Comparison of ENCODE assay signal across 8 mouse cellular contexts in genomic region chr12:27062061-27062461, GRCm38 (mm10).
A peak's percentile ranks its signal among the peaks of the same experiment; 100 is the strongest.
DNase-seq lines count a peak whose midpoint lies in the region; ATAC-seq and TF ChIP-seq lines count a peak whose summit lies in the region.

No protein-coding gene starts in this region.

- peak; percentile 82 for ATAC-seq in frontal cortex, adult (ENCODE audit: low TSS enrichment)
- ATAC-seq in embryonic facial prominence, embryonic 15.5 days (ENCODE audit: insufficient number of reproducible peaks, low FRiP score, low TSS enrichment, low read depth): no peak
- ATAC-seq in intestine, postnatal 0 days: no peak

- H3K27me3 ChIP-seq in embryonic facial prominence, embryonic 15.5 days: no peaks in the 10 kb centered on the region
- no peaks in the 10 kb centered on the region for H3K27me3 ChIP-seq in intestine, postnatal 0 days (replicated peaks; ENCODE audit: control insufficient read depth, insufficient read depth, low read length)

- TF ChIP-seq CTCF in intestine, postnatal 0 days (IDR thresholded peaks at IDR 0.05; ENCODE audit: low read depth): no peak

- no peak overlapping the region for H3K27ac ChIP-seq in embryonic facial prominence, embryonic 15.5 days (replicated peaks)
- H3K27ac ChIP-seq in intestine, postnatal 0 days (ENCODE audit: low read depth, low read length): no peak overlapping the region

- no peak for DNase-seq in frontal cortex, postnatal 25 days (ENCODE audit: low spot score in 2 of 2)
- DNase-seq in ES-CJ7 (ENCODE audit: low read depth, low spot score): peak; percentile 3
- peak; percentile 72 for DNase-seq in mesoderm, embryonic 11.5 days (ENCODE audit: low read depth, low spot score)
- peak; percentile 34 for DNase-seq in yolk sac, embryonic 10.5 days (ENCODE audit: low spot score)
- no peak for DNase-seq in thymus, postnatal 10 days (ENCODE audit: low spot score in 2 of 2)

- H3K9ac ChIP-seq in embryonic facial prominence, embryonic 15.5 days: no peak overlapping the region
- H3K9ac ChIP-seq in intestine, postnatal 0 days (ENCODE audit: low read depth, low read length): no peak overlapping the region

- no peaks in the 10 kb centered on the region for H3K9me3 ChIP-seq in embryonic facial prominence, embryonic 15.5 days (replicated peaks)
- H3K9me3 ChIP-seq in intestine, postnatal 0 days (ENCODE audit: control insufficient read depth): no peaks in the 10 kb centered on the region

- no peaks in the 10 kb centered on the region for H3K36me3 ChIP-seq in embryonic facial prominence, embryonic 15.5 days
- no peaks in the 10 kb centered on the region for H3K36me3 ChIP-seq in intestine, postnatal 0 days (ENCODE audit: control insufficient read depth, insufficient read depth)

- peak overlapping the region; percentile 48 for H3K4me2 ChIP-seq in embryonic facial prominence, embryonic 15.5 days (replicated peaks)
- peak overlapping the region; percentile 64 for H3K4me2 ChIP-seq in intestine, postnatal 0 days (replicated peaks; ENCODE audit: low read depth)

- H3K4me1 ChIP-seq in embryonic facial prominence, embryonic 15.5 days: peaks cover 20% of the 10 kb centered on the region
- H3K4me1 ChIP-seq in intestine, postnatal 0 days (replicated peaks; ENCODE audit: control insufficient read depth, insufficient read depth, low read length): 0 out of 2 replicates have a peak, but pooled peaks cover 5% of the 10 kb centered on the region

- WGBS in embryonic facial prominence, embryonic 15.5 days: 6% methylated on average over 10 of the region's 10 CpGs
- WGBS in intestine, postnatal 0 days: 8% methylated on average over 10 of the region's 10 CpGs

- peak overlapping the region; percentile 27 for H3K4me3 ChIP-seq in embryonic facial prominence, embryonic 15.5 days (replicated peaks)
- peak overlapping the region; percentile 14; the same call in 1 of the 2 replicates for H3K4me3 ChIP-seq in intestine, postnatal 0 days (ENCODE audit: low read depth, low read length)

Comparison
In these comparisons a context has a peak if more than half of its experiments do, and no peak if none do; other contexts are left out.
1. DNase-seq: peak in ES-CJ7 (single experiment), mesoderm, embryonic 11.5 days (single experiment) and yolk sac, embryonic 10.5 days (single experiment); none in frontal cortex, postnatal 25 days (0 of 2) and thymus, postnatal 10 days (0 of 2).